Mouse (Mus musculus) hindlimb bud, embryonic 11.5 days (tissue): ENCODE measurements at regions not wholly inside any gene's neighbourhood (a gene's known extent, or its start where the extent isn't known, plus 50 kb on each side); places are given as distances from the start of the nearest gene placed in this dataset.
"Not testable (repeated sequence)": the region's sequence is repeated elsewhere in the genome, so short reads cannot be mapped to it uniquely, and the experiment has no call there.

Experiments used
- DNase-seq: peaks from one replicate; pipeline ENCODE4 v3.0.0-alpha.2; 2012; ENCODE audit warnings: low read depth, low spot score; ENCODE audit errors: extremely low spot score

DNA sequence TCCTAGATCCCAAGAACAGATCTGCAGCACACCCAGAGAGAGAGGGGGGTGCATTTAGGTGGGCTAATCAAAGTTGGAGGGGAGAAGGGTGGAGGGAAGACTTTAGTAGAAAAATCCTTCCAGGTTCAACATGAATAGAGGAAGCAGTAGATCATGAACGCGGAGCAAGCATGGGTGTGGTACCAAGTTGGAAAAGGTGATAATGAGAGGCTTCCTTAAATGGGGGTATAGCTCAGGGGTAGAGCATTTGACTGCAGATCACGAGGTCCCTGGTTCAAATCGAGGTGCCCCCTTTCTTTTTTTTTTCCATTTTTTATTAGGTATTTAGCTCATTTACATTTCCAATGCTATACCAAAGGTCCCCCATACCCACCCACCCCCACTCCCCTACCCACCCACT is 54.0 kb upstream of the Krba1 start:
- not testable (repeated sequence) for DNase-seq

- not testable (repeated sequence) for DNase-seq
Observed at GRCm38 (mm10) chr6:48336964-48337363, 58.4 kb upstream of the Krba1 start.

GRCm38 (mm10) chr6:48288011-48288410 is 107.4 kb upstream of the Krba1 start:
- DNase-seq: no peak

- DNase-seq: not testable (repeated sequence)
Observed at GRCm38 (mm10) chr6:48279646-48280045, 115.7 kb upstream of the Krba1 start.

- not testable (repeated sequence) for DNase-seq
Observed at GRCm38 (mm10) chr6:48261563-48261962, 133.8 kb upstream of the Krba1 start.

DNA sequence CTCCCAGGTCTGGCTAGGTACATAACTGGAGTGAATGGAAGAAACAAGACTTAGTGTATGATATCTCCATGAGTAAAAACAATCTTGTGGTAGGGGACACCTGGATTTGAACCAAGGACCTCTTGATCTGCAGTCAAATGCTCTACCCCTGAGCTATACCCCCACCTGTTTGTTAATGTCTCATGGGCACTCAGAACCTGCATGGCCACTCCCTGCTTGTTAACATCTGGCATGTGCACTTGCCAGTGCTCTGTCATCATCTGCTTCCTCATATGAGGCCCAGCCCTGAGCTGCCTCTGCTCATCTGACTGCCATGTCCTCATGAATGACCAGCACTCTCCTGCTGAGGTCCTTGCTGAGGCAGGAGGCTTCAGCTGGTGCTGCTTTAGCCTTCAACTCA is 142.4 kb upstream of the Krba1 start:
- DNase-seq: not testable (repeated sequence)

DNA sequence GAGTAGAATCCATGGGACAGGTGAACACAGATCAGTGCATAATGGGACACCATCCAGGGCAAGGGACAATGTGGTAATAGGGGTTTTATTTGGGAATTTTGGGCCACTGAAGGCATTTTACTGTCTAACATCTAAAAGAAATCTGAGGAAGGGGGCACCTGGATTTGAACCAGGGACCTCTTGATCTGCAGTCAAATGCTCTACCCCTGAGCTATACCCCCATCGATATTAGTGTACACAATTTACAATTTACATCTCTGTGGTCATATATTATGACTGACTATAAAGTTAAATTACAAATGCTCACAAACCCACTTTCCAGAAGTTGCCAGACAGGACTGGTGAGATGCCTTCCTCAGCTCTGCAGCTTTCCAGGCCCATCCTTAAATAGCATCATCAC is 143.4 kb upstream of the Krba1 start:
- no peak for DNase-seq

DNA sequence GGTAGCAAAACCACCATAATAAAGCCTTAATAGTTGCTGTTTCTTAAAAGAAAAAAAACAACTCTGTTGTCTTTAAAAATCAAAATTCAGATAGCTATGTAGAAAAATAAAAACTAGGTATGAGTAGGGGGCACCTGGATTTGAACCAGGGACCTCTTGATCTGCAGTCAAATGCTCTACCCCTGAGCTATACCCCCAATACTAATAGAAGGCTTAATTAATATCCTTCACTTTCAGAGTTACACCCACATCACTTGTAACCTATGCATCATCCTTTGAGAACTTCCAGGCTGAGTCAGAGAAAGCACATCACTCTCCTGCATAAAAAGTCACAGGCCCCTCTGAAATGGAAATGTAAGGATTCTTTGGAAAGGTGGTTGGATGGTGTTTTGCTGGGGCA is 151.2 kb upstream of the Krba1 start:
- DNase-seq: not testable (repeated sequence)

DNA sequence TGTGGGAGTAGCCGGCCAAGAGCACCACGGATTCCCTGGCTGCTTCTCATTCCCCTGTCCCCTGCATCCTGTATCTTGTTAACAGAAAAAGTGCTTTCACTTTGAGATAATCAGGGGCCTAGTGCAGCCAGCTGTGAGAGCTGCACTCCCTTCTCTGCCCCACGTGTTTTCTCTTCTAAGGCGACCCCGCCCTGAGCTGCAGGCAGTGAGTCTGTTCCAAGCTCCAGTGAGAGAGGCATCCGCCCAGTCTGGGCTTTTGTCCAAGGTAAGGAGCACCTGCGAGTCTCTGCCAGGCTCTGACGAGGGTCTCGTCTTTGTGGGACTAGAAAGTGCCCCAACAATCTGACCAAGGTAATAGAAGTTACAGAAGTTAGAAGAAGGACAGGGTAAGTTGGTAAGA is 141.0 kb upstream of the Zfp746 start:
- no peak for DNase-seq

GRCm38 (mm10) chr6:48224206-48224605 is 137.8 kb upstream of the Zfp746 start:
- DNase-seq: no peak

DNA sequence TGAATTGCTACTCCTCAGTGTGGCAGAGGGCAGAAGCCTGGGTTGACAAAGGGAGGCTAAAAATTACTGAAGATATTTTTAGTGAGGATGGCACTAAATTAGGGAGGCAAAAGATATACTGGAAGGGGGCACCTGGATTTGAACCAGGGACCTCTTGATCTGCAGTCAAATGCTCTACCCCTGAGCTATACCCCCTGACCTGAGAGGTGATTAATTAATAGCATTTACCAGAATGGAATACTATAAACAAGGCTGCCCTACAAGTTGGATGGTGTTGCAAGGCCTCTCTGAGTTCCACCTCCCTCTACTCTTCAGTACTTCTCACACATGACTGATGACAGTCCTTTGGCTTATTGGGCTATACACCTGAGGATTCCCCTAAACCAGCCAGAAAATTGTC is 136.6 kb upstream of the Zfp746 start:
- DNase-seq: no peak

DNA sequence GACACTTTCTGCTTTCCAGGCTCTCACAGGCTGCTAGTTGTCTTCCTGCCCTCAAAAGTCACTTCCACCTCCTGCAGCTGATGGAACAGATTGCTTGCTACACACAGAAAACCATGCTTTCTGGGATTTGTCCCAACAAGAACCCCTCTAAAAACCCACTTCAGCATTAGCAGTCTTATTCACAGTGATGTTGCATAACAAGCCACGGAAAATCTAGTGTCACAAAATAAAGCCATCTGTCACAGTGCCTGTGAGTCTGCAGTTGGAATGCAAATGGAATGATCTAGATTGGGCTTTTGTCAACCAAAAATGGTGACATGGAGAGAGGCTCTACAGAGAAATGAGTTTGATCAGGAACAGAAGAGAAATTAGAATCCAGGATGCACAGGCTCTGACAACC is 135.4 kb upstream of the Zfp746 start:
- DNase-seq: not testable (repeated sequence)

- DNase-seq: no peak
Observed at GRCm38 (mm10) chr6:48215212-48215611, 128.8 kb upstream of the Zfp746 start.

GRCm38 (mm10) chr6:48209739-48210138 is 123.3 kb upstream of the Zfp746 start:
- no peak for DNase-seq

GRCm38 (mm10) chr6:48209103-48209502 is 122.7 kb upstream of the Zfp746 start:
- no peak for DNase-seq

- DNase-seq: no peak
Observed at GRCm38 (mm10) chr6:48205722-48206121, 119.3 kb upstream of the Zfp746 start.

GRCm38 (mm10) chr6:48199951-48200350 is 113.6 kb upstream of the Zfp746 start:
- no peak for DNase-seq

GRCm38 (mm10) chr6:48198806-48199205 is 112.4 kb upstream of the Zfp746 start:
- no peak for DNase-seq

- DNase-seq: no peak
Observed at GRCm38 (mm10) chr6:48197696-48198378, 111.4 kb upstream of the Zfp746 start.

DNA sequence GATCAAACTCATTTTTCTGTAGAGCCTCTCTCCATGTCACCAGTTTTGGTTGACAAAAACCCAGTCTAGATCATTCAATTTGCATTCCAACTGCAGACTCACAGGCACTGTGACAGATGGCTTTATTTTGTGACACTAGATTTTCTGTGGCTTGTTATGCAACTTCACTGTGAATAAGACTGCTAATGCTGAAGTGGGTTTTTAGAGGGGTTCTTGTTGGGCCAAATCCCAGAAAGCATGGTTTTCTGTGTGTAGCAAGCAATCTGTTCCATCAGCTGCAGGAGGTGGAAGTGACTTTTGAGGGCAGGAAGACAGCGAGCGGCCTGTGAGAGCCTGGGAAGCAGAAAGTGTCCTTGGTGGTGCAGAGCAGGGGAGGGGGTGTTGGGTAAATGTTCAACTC is 102.0 kb upstream of the Zfp746 start:
- not testable (repeated sequence) for DNase-seq

- no peak for DNase-seq
Observed at GRCm38 (mm10) chr6:48185311-48185710, 98.9 kb upstream of the Zfp746 start.

GRCm38 (mm10) chr6:48178360-48179120 is 92.1 kb upstream of the Zfp746 start:
- DNase-seq: no peak
